15 mouse cellular contexts compared by ENCODE assay signal in genomic region chr12:110066361-110066885, GRCm38 (mm10).
"Had no signal": no experiment of that assay in that cellular context is flagged by ENCODE, and none has a peak within 500 bp of the region (broad histone marks: within the 10 kb centered on the region; RNA-seq: fewer than 3 reads in every experiment).

No protein-coding gene starts in this region.

- H3K9me3 ChIP-seq: liver, embryonic 15.5 days; lung, embryonic 15.5 days had no signal

- H3K36me3 ChIP-seq: limb, embryonic 12.5 days; limb, embryonic 15.5 days; liver, embryonic 15.5 days; lung, embryonic 15.5 days had no signal

- H3K27ac ChIP-seq: kidney, postnatal 0 days; left cerebral cortex, adult 2 months; limb, embryonic 12.5 days; limb, embryonic 15.5 days; liver, embryonic 15.5 days; lung, embryonic 15.5 days had no signal

- H3K4me1 ChIP-seq: limb, embryonic 12.5 days; limb, embryonic 15.5 days; liver, embryonic 15.5 days; lung, embryonic 15.5 days had no signal

- H3K27me3 ChIP-seq: limb, embryonic 12.5 days; limb, embryonic 15.5 days; liver, embryonic 15.5 days; lung, embryonic 15.5 days had no signal

- DNase-seq: kidney, postnatal 25 days; layer of hippocampus, postnatal 36 days; lung, adult 18-20 months; lung, postnatal 10 days; lung, postnatal 4 days; midbrain, embryonic 14.5 days; thymus, adult 2 months; thymus, postnatal 14 days; thymus, postnatal 4 days had no signal

- H3K4me3 ChIP-seq: left cerebral cortex, adult 2 months; limb, embryonic 12.5 days; limb, embryonic 15.5 days; liver, embryonic 15.5 days; lung, embryonic 15.5 days had no signal
